Mouse (Mus musculus) central nervous system, embryonic 11.5 days (tissue): ENCODE data around the gene ccdc198. TPM values are rescaled to one million over a fixed set of nuclear protein-coding genes. Genes with fewer than 3 reads are reported as not detected.

Source experiments
- polyA plus RNA-seq: library from polyadenylated mRNA; depleted of rRNA; stranded (reverse); fragments of >200 nt; gene quantifications from 2 replicates; pipeline ENCODE4 v1.2.3, GENCODE M21; 2012; rRNA removed

ccdc198 gene
- polyA plus RNA-seq, result 0.18 and 0.27 TPM in 2 replicates

GRCm38 (mm10) chr14:49245126-49245714, at the start of gene ccdc198:
Gene ccdc198 (minus strand): TSS chr14:49245474.

GRCm38 (mm10) chr14:49171867-49172581, 73.2 kb downstream of the ccdc198 start, which contains the start of gene Naa30:
Gene Naa30 (plus strand): TSS chr14:49172226.

Other genes starting within 250 kb of the ccdc198 start
- gene Ap5m1, start 179.4 kb downstream of the ccdc198 start, polyA plus RNA-seq, result 14.0 and 25.0 TPM in 2 replicates
- gene Exoc5, start 178.8 kb downstream of the ccdc198 start, polyA plus RNA-seq, result 42.6 and 55.6 TPM in 2 replicates
- 21.9 and 26.1 TPM in 2 replicates for gene Naa30, start 73.2 kb downstream of the ccdc198 start, polyA plus RNA-seq